In genomic region chr3:28374738-28375510, GRCm38 (mm10) we compare ENCODE assay signal across 20 mouse cellular contexts.
A peak's percentile ranks its signal among the peaks of the same experiment; 100 is the strongest.
DNase-seq lines count a peak whose midpoint lies in the region; TF ChIP-seq lines count a peak whose summit lies in the region.
"Had no signal": no experiment of that assay in that cellular context is flagged by ENCODE, and none has a peak within 500 bp of the region (broad histone marks: within the 10 kb centered on the region; RNA-seq: fewer than 3 reads in every experiment).

No protein-coding gene starts in this region.

- no peak for TF ChIP-seq CTCF in layer of hippocampus, adult 2 months (conservative IDR thresholded peaks at IDR 0.05)

- H3K27ac ChIP-seq in layer of hippocampus, adult 2 months, result peak overlapping the region; percentile 20; the same call in 1 of the 2 replicates
- H3K27ac ChIP-seq: embryonic facial prominence, embryonic 10.5 days; forebrain, embryonic 13.5 days; heart, adult 2 months; hindbrain, embryonic 15.5 days had no signal

- intact Hi-C loops in gastrocnemius, postnatal 36 days (cut with DNase I), result no loop called here

- peak; percentile 9 for DNase-seq in gastrocnemius, adult 18-20 months (ENCODE audit: low spot score)
- no peak for DNase-seq in gastrocnemius, postnatal 36 days
- no peak for DNase-seq in layer of hippocampus, adult 2 months (ENCODE audit: low spot score in 2 of 2)
- DNase-seq in layer of hippocampus, adult 11-12 months (ENCODE audit: low spot score), result no peak
- DNase-seq in lung, postnatal 36 days, result peak; percentile 55
- no peak for DNase-seq in lung, postnatal 4 days
- no peak for DNase-seq in urinary bladder, postnatal 14 days (ENCODE audit: low spot score)
- DNase-seq: adrenal gland, adult 8-10 months; adrenal gland, postnatal 36 days; B cell, adult 2 months; cerebellum, adult 2 months; cerebellum, postnatal 10 days; forebrain, postnatal 0 days; gastrocnemius, postnatal 14 days; heart, adult 2 months; heart, postnatal 36 days had no signal

- no peak overlapping the region for H3K4me3 ChIP-seq in layer of hippocampus, adult 2 months
- H3K4me3 ChIP-seq: embryonic facial prominence, embryonic 10.5 days; forebrain, embryonic 13.5 days; heart, adult 2 months; heart, embryonic 12.5 days; hindbrain, embryonic 15.5 days had no signal

Comparison
In these comparisons a context has a peak if more than half of its experiments do, and no peak if none do; other contexts are left out.
1. DNase-seq: peak in gastrocnemius, adult 18-20 months (single experiment) and lung, postnatal 36 days (single experiment); none in gastrocnemius, postnatal 36 days (0 of 2), layer of hippocampus, adult 2 months (0 of 2), layer of hippocampus, adult 11-12 months (single experiment), lung, postnatal 4 days (0 of 2) and urinary bladder, postnatal 14 days (single experiment).